Mouse (Mus musculus): ENCODE results near the gene Ddx54. TPM values are rescaled to one million over a fixed set of nuclear protein-coding genes. Genes with fewer than 3 reads are reported as not detected.
A peak's percentile ranks its signal among the peaks of the same experiment; 100 is the strongest.

The Ddx54 gene
- polyA plus RNA-seq, 1 experiment = 32.0 TPM

DNA sequence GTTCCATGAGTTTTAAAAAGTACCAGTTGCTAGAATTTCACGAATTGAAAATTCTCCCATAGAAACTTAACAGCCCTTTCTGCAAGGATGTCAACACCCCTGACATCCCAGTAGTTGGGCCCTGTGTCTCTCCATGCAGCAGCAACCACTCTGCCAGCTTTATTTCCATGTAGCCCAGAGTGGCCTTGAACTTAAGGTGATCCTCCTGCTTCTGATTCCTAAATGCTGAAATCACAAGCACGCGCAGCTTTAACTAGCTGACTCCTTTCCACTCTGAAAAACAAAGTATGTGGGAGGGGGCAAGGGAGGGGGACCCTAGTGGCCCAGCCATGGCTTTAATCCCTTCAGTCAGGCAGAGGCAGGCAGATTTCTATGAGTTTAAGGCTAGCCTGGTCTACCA lies 5.2 kb upstream of the Ddx54 start:
- TF ChIP-seq POLR2A (IDR thresholded peaks at IDR 0.05; ENCODE audit: borderline replicate concordance, control insufficient read depth, low read depth, low read length) = no peak
- no peak for TF ChIP-seq CTCF (IDR thresholded peaks at IDR 0.05; ENCODE audit: control insufficient read depth, insufficient read depth, low read length)
- WGBS = 92% methylated on average over 3 of the region's 3 CpGs
- Histone ChIP-seq H3K4me3 (replicated peaks; ENCODE audit: control insufficient read depth, low read depth, low read length) (no peak overlapping the region), H3K4me1 (ENCODE audit: control insufficient read depth, insufficient read depth, low read length) (no peaks in the 10 kb centered on the region; the same call in 1 of the 2 replicates), H3K27ac (ENCODE audit: control insufficient read depth, insufficient read depth, low read depth, low read length, poor library complexity) (no peak overlapping the region)

DNA sequence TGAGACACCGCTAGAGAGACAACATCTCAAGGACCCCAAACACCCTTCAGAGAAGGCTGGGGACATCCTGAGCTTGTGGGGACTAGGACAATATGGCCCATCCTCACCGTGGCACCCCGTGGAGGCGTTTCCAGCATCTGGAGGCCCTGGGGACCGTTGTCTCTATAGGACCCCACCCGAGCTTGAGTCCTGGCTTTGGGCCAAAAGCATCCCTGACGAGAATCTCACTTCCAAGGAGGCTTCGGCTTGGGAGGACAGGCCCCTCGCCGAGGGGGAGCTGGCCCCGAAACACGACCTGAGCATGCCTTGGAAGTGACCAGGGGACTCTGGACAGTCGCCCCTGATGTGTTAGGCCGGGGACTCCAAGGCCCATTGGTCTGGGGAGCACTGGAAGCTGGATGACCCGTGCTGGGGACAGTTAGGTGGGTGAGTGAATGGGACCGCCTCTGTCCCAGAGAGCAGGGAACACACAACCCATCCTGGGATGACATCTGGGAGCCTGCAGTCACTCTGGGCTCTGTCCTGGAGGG lies 3.2 kb upstream of the Ddx54 start:
- H3K4me3 ChIP-seq (replicated peaks; ENCODE audit: control insufficient read depth, low read depth, low read length) = no peak overlapping the region
- TF ChIP-seq POLR2A (IDR thresholded peaks at IDR 0.05; ENCODE audit: borderline replicate concordance, control insufficient read depth, low read depth, low read length) = no peak; the same call in 1 of the 2 replicates
- TF ChIP-seq CTCF (IDR thresholded peaks at IDR 0.05; ENCODE audit: control insufficient read depth, insufficient read depth, low read length) = no peak
- no peak overlapping the region for H3K27ac ChIP-seq (ENCODE audit: control insufficient read depth, insufficient read depth, low read depth, low read length, poor library complexity)
- 83% methylated on average over 16 of the region's 16 CpGs for WGBS
- peaks cover 3% of the 10 kb centered on the region; the same call in 1 of the 2 replicates for H3K4me1 ChIP-seq (ENCODE audit: control insufficient read depth, insufficient read depth, low read length)

- peaks cover 3% of the 10 kb centered on the region; the same call in 1 of the 2 replicates for H3K4me1 ChIP-seq (ENCODE audit: control insufficient read depth, insufficient read depth, low read length)
- no peak for TF ChIP-seq POLR2A (IDR thresholded peaks at IDR 0.05; ENCODE audit: borderline replicate concordance, control insufficient read depth, low read depth, low read length)
- no peak overlapping the region for H3K27ac ChIP-seq (ENCODE audit: control insufficient read depth, insufficient read depth, low read depth, low read length, poor library complexity)
- H3K4me3 ChIP-seq (replicated peaks; ENCODE audit: control insufficient read depth, low read depth, low read length) = no peak overlapping the region
- WGBS = 85% methylated on average over 5 of the region's 5 CpGs
Observed at GRCm38 (mm10) chr5:120610906-120611305, 1.6 kb upstream of the Ddx54 start.

DNA sequence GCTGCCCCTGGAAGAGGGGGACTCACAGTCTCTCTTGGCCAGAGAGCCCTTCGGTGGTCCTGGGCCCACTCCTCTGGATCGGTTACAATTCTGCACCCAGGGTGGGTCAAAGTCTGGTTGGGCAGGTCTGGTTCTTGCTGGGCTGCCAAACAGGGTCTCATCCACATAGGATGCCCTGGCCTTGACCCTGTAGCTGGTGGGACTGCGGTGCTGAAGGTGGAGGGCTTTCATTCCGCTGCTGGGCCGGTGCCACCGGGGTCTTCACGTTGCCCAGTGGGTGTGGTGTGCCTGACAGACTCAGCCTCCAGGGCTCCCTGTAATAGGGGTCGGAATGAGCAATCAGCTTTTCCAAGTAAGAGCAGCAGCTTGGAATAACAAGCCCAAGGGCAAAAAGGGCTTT lies 1.1 kb upstream of the Ddx54 start:
- Histone ChIP-seq H3K4me1 (ENCODE audit: control insufficient read depth, insufficient read depth, low read length) (peaks cover 3% of the 10 kb centered on the region; the same call in 1 of the 2 replicates), H3K27ac (ENCODE audit: control insufficient read depth, insufficient read depth, low read depth, low read length, poor library complexity) (no peak overlapping the region), H3K4me3 (replicated peaks; ENCODE audit: control insufficient read depth, low read depth, low read length) (no peak overlapping the region)
- 82% methylated on average over 8 of the region's 8 CpGs for WGBS
- TF ChIP-seq CTCF (IDR thresholded peaks at IDR 0.05; ENCODE audit: control insufficient read depth, insufficient read depth, low read length) (no peak), POLR2A (IDR thresholded peaks at IDR 0.05; ENCODE audit: borderline replicate concordance, control insufficient read depth, low read depth, low read length) (no peak)

DNA sequence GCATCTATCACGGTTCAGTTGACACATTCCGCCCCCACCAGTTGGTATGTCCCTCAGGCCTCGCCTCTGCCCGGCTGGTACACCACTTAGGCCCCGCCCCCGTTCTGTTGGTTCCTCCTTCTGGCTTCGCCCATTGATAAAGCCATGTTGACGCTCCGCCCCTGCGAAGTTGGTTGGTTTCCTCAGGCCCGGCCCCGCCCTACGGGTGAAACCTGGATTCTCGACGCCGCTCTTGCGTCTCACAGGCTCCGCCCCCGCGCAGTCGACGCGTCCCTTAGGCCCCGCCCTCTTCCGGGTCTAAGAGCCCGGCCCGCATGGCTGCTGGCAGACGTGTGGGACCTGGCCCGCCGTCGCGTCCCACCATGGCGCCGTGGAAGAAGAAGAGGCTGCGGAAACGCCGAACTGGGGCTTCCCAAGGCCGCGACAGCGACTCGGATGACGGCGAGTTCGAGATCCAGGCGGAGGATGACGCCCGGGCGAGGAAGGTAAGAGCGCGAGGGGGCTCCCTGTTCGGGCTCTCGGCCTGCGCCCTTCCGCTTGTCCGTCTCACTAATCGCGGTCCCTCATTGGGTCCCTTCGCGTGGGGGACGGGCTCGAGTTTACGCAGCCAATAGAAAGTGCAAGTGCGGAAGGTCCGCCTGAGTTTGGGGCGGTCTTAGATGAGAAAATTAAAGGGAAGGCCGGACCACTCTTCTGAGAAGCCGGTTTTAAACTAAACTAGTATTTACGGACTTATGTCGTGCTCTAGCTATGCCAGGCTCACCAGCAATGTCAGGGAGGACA lies 474 bp downstream of the Ddx54 start:
- peaks cover 3% of the 10 kb centered on the region; the same call in 1 of the 2 replicates for H3K4me1 ChIP-seq (ENCODE audit: control insufficient read depth, insufficient read depth, low read length)
- WGBS = under 1% methylated on average over 69 of the region's 69 CpGs
- TF ChIP-seq POLR2A (IDR thresholded peaks at IDR 0.05; ENCODE audit: borderline replicate concordance, control insufficient read depth, low read depth, low read length) = peak; percentile 81; the same call in 1 of the 2 replicates
- no peak for TF ChIP-seq CTCF (IDR thresholded peaks at IDR 0.05; ENCODE audit: control insufficient read depth, insufficient read depth, low read length)
- H3K4me3 ChIP-seq (replicated peaks; ENCODE audit: control insufficient read depth, low read depth, low read length) = peak overlapping the region; percentile 88
- H3K27ac ChIP-seq (ENCODE audit: control insufficient read depth, insufficient read depth, low read depth, low read length, poor library complexity) = peak overlapping the region; percentile 90

GRCm38 (mm10) chr5:120615903-120616302 lies 3.4 kb downstream of the Ddx54 start:
- Histone ChIP-seq H3K27ac (ENCODE audit: control insufficient read depth, insufficient read depth, low read depth, low read length, poor library complexity) (no peak overlapping the region), H3K4me1 (ENCODE audit: control insufficient read depth, insufficient read depth, low read length) (peaks cover 3% of the 10 kb centered on the region; the same call in 1 of the 2 replicates)
- WGBS = 87% methylated on average over 4 of the region's 4 CpGs

GRCm38 (mm10) chr5:120618778-120619177 lies 6.2 kb downstream of the Ddx54 start:
- Histone ChIP-seq H3K4me1 (ENCODE audit: control insufficient read depth, insufficient read depth, low read length) (peaks cover 1% of the 10 kb centered on the region; the same call in 1 of the 2 replicates), H3K27ac (ENCODE audit: control insufficient read depth, insufficient read depth, low read depth, low read length, poor library complexity) (no peak overlapping the region), H3K4me3 (replicated peaks; ENCODE audit: control insufficient read depth, low read depth, low read length) (no peak overlapping the region)
- TF ChIP-seq CTCF (IDR thresholded peaks at IDR 0.05; ENCODE audit: control insufficient read depth, insufficient read depth, low read length) (no peak), POLR2A (IDR thresholded peaks at IDR 0.05; ENCODE audit: borderline replicate concordance, control insufficient read depth, low read depth, low read length) (no peak)
- WGBS = 92% methylated on average over 12 of the region's 12 CpGs

More at GRCm38 (mm10) chr5:120615903-120616302, 3.4 kb downstream of the Ddx54 start:
- H3K4me3 ChIP-seq (replicated peaks; ENCODE audit: control insufficient read depth, low read depth, low read length) = no peak overlapping the region
- no peak for TF ChIP-seq POLR2A (IDR thresholded peaks at IDR 0.05; ENCODE audit: borderline replicate concordance, control insufficient read depth, low read depth, low read length)
- TF ChIP-seq CTCF (IDR thresholded peaks at IDR 0.05; ENCODE audit: control insufficient read depth, insufficient read depth, low read length) = peak; percentile 42; the same call in 1 of the 2 replicates

DNA sequence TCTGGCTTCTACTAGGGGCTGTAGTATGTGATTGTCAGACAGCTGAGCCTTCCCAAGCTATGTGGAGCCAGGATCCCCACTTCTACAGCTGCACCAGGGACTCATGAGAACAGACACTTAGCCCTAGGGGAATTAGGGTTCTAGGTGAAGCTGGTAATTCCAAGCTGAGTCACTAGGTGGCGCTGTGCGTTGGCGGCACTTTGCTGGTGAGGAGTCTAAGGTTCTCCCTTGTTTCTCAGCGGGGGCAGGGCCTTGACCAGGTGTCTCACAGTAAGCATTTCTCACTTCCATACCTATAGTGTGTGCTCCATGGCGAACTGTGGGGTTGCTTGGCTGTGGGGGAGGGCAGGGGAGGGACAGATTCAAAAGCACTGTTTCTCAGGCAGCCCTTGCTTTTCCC lies 6.7 kb downstream of the Ddx54 start:
- no peak overlapping the region for H3K4me3 ChIP-seq (replicated peaks; ENCODE audit: control insufficient read depth, low read depth, low read length)
- H3K4me1 ChIP-seq (ENCODE audit: control insufficient read depth, insufficient read depth, low read length) = no peaks in the 10 kb centered on the region
- 21% methylated on average over 5 of the region's 5 CpGs for WGBS
- TF ChIP-seq POLR2A (IDR thresholded peaks at IDR 0.05; ENCODE audit: borderline replicate concordance, control insufficient read depth, low read depth, low read length) (no peak), CTCF (IDR thresholded peaks at IDR 0.05; ENCODE audit: control insufficient read depth, insufficient read depth, low read length) (peak; percentile 97)
- no peak overlapping the region for H3K27ac ChIP-seq (ENCODE audit: control insufficient read depth, insufficient read depth, low read depth, low read length, poor library complexity)

Data from bone marrow, adult 2 months (tissue).